Mouse (Mus musculus): Measurements from ENCODE around the gene Senp2. TPM values are rescaled to one million over a fixed set of nuclear protein-coding genes. Genes with fewer than 3 reads are reported as not detected.

Senp2 gene
- polyA plus RNA-seq, 1 experiment from 2014 or later, result 66.8 TPM

- WGBS, result 88% methylated on average over 3 of the region's 3 CpGs
- Histone ChIP-seq H3K4me3 (ENCODE audit: low read depth, low read length) (no peak overlapping the region), H3K4me2 (ENCODE audit: low read depth, severe bottlenecking) (no peak overlapping the region), H3K27ac (replicated peaks; ENCODE audit: low read depth, low read length) (no peak overlapping the region), H3K9ac (ENCODE audit: low read length) (no peak overlapping the region), H3K9me3 (ENCODE audit: control insufficient read depth, low read length) (no peaks in the 10 kb centered on the region), H3K36me3 (ENCODE audit: control insufficient read depth, insufficient read depth, low read length) (peaks cover 3% of the 10 kb centered on the region; the same call in 1 of the 2 replicates), H3K4me1 (ENCODE audit: control insufficient read depth, insufficient read depth, low read length) (no peaks in the 10 kb centered on the region), H3K27me3 (ENCODE audit: control insufficient read depth, insufficient read depth, low read length) (no peaks in the 10 kb centered on the region)
- no peak for DNase-seq (ENCODE audit: low spot score)
- no peak for ATAC-seq (ENCODE audit: insufficient number of reproducible peaks, low FRiP score, low TSS enrichment, low read depth)
Observed at GRCm38 (mm10) chr16:22091255-22091783, 82.0 kb downstream of the Senp2 start.

GRCm38 (mm10) chr16:22095751-22096150 is 86.5 kb downstream of the Senp2 start:
- no peak overlapping the region for H3K27ac ChIP-seq (replicated peaks; ENCODE audit: low read depth, low read length)
- no peaks in the 10 kb centered on the region for H3K36me3 ChIP-seq (ENCODE audit: control insufficient read depth, insufficient read depth, low read length)
- H3K27me3 ChIP-seq (ENCODE audit: control insufficient read depth, insufficient read depth, low read length), result no peaks in the 10 kb centered on the region
- 94% methylated on average over 1 of the region's 1 CpGs for WGBS
- H3K4me3 ChIP-seq (ENCODE audit: low read depth, low read length), result no peak overlapping the region
- no peak overlapping the region for H3K4me2 ChIP-seq (ENCODE audit: low read depth, severe bottlenecking)
- ATAC-seq (ENCODE audit: insufficient number of reproducible peaks, low FRiP score, low TSS enrichment, low read depth) (no peak), DNase-seq (ENCODE audit: low spot score) (no peak)
- H3K9me3 ChIP-seq (ENCODE audit: control insufficient read depth, low read length), result no peaks in the 10 kb centered on the region
- H3K9ac ChIP-seq (ENCODE audit: low read length), result no peak overlapping the region
- H3K4me1 ChIP-seq (ENCODE audit: control insufficient read depth, insufficient read depth, low read length), result peaks cover 2% of the 10 kb centered on the region; the same call in 1 of the 2 replicates

GRCm38 (mm10) chr16:22097659-22098058 is 88.4 kb downstream of the Senp2 start:
- Histone ChIP-seq H3K36me3 (ENCODE audit: control insufficient read depth, insufficient read depth, low read length) (no peaks in the 10 kb centered on the region), H3K4me3 (ENCODE audit: low read depth, low read length) (no peak overlapping the region), H3K9ac (ENCODE audit: low read length) (no peak overlapping the region), H3K4me1 (ENCODE audit: control insufficient read depth, insufficient read depth, low read length) (peaks cover 2% of the 10 kb centered on the region; the same call in 1 of the 2 replicates), H3K27me3 (ENCODE audit: control insufficient read depth, insufficient read depth, low read length) (no peaks in the 10 kb centered on the region), H3K27ac (replicated peaks; ENCODE audit: low read depth, low read length) (no peak overlapping the region), H3K4me2 (ENCODE audit: low read depth, severe bottlenecking) (no peak overlapping the region), H3K9me3 (ENCODE audit: control insufficient read depth, low read length) (no peaks in the 10 kb centered on the region)
- ATAC-seq (ENCODE audit: insufficient number of reproducible peaks, low FRiP score, low TSS enrichment, low read depth) (no peak), DNase-seq (ENCODE audit: low spot score) (no peak)
- WGBS, result 58% methylated on average over 7 of the region's 7 CpGs

Other genes starting within 250 kb of the Senp2 start
- 2.4 and 2.8 TPM in 2 replicates for gene Ehhadh, start 221.7 kb upstream of the Senp2 start, polyA plus RNA-seq (2014; fragmentation: Nextera tagmentation; extraction: Ambion mirVana)
- gene Map3k13, start 215.1 kb upstream of the Senp2 start, polyA plus RNA-seq (2014; fragmentation: Nextera tagmentation; extraction: Ambion mirVana), result 1.3 TPM in 2 replicates
- gene Tmem41a, start 61.9 kb upstream of the Senp2 start, polyA plus RNA-seq (2014; fragmentation: Nextera tagmentation; extraction: Ambion mirVana), result 45.8 and 46.4 TPM in 2 replicates
- 0.19 and 0.28 TPM in 2 replicates for gene Liph, start 13.8 kb upstream of the Senp2 start, polyA plus RNA-seq (2014; fragmentation: Nextera tagmentation; extraction: Ambion mirVana)
- gene Igf2bp2, start 153.8 kb downstream of the Senp2 start, polyA plus RNA-seq (2014; fragmentation: Nextera tagmentation; extraction: Ambion mirVana), result 190 and 206 TPM in 2 replicates